Mouse (Mus musculus) c-Kit-positive CD71-positive TER-119-negative erythroid progenitor cells, embryonic 14.5 days (primary cell): ENCODE results near the gene Nap1l5.

Experiments used
- DNase-seq: peaks from one replicate; pipeline ENCODE4 v3.0.0-alpha.2; 2013; ENCODE audit warnings: low read depth

Nap1l5 gene

GRCm38 (mm10) chr6:58906852-58907261 is at the start of gene Nap1l5:
Gene Nap1l5, minus strand, starts transcription at chr6:58907076.
- no peak for DNase-seq

DNA sequence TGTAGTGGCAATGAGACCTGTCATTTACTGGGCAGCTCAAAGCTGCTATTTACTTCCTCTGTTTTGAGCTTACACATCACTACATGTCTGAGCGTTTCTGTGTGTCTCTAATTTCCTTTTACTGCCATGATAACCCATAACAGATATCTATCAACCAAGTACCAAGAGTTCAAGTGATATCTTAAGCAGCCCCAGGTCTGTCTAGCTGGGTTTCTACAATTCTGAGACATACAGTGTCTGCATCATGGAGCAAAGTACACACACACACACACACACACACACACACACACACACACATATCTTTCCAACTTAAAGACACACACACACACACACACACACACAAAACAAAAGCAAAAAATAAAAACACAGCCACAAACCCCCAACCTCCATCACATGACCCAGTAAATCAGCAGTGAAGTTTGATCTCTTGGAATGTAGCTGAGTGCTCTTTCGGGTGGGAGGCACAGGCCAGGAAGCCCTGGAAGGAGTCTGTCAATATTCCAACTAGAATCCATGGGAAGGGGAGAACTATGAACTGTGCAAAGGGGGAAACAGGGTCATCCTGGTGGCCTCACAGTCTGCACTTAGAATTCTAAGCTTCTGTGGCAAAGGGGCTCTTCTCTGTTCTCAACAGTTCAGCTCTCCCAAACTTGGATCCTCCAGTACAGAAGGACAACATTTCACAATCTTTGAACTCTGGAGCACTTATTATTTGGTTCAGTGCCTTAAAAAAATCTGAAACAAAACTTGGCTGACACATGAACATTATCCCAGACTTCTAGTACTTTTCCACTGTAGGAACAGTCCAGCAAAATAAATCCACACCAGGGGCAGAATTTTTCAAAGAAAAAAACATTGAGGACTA is 44.5 kb upstream of the Nap1l5 start:
- DNase-seq: no peak

DNA sequence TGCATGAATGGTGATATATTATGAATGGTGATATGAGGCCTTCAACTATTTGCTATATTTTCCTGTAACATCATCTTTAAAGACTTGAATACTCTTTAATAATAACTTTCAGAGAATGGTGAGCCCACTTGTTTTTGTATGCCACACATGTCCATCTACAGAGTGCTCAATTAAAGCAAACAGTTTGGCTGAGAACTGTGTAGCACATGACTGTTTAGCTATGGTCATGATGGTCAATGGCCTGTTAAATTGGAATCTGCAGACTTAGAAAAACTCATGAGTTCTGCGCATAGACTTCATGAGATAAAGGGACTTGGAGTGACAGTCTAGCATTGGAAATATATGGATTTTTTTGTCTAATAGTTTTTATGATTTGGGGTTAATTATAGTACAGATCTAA is 43.5 kb upstream of the Nap1l5 start:
- no peak for DNase-seq

DNA sequence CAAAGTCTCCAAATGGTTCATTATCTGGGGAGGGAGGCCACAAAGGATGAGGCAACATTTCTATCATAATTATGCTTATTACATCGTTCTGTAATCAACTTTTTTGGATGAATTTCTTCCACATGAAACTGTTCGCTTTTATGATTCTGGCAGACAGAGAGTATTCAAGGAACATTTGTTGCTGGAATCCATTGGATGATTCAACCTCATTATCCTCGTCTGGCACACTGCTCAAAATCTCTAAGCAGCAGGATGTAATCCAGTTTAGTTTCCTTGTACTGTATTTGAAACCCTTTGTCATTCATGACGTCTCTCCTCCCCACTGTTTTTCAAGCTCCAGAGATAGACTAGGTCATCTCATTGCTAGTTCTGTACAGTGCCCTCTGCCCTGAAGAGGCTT is 40.0 kb upstream of the Nap1l5 start:
- DNase-seq: no peak

GRCm38 (mm10) chr6:58946246-58946645 is 39.4 kb upstream of the Nap1l5 start:
- DNase-seq: no peak

DNA sequence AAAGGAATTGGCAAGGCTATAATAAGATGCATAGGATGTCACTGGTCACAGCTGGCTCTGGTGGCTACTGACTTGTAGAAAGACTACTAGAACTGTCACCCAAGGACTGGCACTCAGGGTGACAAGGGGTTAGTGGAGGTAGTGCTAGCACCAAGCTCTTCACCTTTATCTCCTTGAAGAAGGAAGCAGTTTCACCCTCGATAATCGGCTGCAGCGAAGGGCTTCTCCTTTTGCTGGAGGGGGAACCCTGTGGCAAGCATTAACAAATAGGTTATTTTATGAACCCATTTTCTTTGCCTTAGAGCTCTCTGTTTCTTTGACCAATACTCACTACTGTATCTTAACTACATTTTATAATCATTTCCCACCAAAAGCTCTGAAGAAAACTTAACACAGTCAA is 37.1 kb upstream of the Nap1l5 start:
- DNase-seq: no peak

- no peak for DNase-seq
These were observed 35.4 kb upstream of the Nap1l5 start for GRCm38 (mm10) chr6:58942276-58942675.

- DNase-seq: no peak
These were observed 30.9 kb upstream of the Nap1l5 start for GRCm38 (mm10) chr6:58937726-58938125.

DNA sequence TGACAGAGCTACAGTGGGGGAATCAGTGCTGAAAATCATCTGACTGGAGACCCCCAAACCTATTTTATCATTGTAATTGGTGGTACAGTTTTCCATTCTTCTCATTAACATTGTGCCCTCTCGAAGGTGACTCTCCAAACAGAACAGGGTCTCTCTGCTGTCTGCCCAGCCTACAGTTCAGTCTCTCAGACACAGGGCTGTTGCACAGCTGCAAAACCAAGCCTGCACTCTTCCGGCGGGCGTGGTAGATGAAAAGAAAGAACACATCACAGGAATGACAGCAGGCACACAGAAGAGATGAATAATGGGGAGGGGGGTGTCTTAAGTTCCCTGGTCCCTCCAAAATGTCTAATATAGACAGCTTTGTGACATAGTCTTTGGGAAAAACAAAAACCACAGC is 27.3 kb upstream of the Nap1l5 start:
- DNase-seq: no peak

DNA sequence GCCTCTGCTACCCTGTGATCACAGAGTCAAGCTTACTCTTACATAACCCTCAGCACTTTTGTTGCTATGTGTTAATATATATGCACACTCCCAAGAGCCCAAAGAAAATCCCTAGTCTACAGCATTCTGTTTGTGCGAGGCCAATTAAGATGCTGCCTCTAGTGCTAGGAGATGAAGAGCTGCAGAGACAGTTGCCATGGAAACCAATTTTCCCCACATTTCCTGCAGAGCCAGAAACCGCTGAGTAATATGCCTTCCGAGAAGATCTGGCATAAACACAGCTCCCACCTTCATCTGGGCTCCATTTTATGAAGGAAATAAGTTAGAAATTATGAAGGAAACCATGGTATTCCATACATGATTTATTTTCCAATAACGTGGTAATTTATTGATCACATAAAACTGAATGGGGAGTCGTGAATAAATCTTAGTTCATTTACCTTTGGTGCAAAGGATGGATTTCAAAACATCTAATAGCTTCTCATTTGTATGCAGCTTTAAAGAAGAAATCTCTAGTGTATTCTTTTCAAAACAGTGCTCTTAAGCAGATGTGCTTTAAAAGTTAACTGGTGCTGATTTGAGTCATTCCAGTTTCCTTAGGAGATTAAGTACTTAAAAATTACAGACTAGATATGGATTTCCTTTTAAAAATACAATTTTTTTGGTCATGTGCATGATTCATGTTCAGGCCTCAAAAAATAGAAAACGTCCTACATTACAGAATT is 26.5 kb upstream of the Nap1l5 start:
- no peak for DNase-seq

DNA sequence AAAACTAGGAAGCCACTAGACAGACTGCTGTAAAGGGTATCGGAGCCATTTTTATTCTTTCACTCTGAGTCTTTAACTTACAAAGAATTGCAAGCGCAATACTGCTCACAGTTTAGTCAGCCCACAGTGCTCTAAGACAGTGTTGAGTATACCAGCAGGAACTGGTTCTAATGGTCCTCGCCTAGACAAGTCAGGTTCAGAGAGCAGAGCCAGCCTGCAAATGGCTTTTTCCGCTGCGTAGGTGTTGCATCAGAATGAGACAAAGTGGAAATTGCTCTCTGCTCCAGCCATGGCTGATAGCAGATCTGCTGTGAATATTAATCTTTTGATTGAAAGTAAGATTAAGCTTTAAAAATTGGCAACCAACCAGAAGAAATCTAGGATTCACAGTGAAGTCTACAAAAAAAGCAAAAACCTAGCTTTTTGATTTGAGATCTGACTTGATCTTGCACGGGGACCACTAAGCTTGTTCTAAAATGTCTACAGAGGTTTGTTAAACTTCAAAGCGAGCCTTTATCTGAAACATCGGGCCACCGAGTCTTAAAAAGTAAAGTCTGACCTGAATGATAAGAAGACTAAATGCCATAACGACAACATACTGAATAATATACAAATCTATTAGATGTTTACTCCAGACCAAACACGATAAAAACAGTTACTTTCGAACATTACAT is 25.8 kb upstream of the Nap1l5 start:
- DNase-seq: no peak

GRCm38 (mm10) chr6:58931149-58931548 is 24.3 kb upstream of the Nap1l5 start:
- DNase-seq: no peak

- DNase-seq: no peak
These were observed 23.1 kb upstream of the Nap1l5 start for GRCm38 (mm10) chr6:58929911-58930431.

- no peak for DNase-seq
These were observed 21.0 kb upstream of the Nap1l5 start for GRCm38 (mm10) chr6:58927881-58928280.

DNA sequence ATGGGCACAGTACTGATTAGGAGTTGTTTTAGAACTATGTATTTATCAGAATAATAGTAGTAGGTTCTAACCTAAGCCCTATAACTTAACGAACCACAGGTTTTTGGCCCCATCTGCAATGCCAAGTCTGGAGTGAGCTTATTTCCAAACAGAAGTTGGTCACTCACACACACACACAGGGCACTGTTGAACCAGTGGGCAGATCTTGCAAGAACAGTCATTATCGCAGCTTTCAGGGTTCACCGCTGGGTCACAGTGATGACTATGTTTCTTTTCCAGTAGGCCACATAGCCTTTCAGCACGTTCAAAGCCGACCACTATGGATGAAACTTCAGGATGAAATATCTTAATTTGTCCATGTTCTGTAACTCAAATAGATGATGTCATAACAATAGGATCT is 15.6 kb upstream of the Nap1l5 start:
- DNase-seq: no peak

DNA sequence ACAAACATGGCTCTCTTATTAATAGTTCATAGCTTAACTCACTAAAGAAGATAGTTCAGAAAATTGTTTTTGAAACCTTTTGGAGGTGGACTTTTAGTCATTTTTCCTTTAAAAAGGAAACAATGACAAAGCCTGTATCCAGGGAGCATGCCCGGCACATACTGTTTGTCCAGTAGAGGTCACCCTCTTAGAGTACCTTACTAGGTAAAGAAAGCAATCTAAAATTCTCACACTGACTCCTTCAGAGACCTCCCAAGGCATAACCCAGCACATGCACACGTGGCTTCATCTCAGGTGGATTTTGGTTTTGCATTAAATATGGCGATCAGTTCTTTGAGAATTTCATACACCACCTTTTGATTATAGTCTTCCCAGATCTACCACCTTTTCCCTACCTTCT is 14.7 kb upstream of the Nap1l5 start:
- no peak for DNase-seq

DNA sequence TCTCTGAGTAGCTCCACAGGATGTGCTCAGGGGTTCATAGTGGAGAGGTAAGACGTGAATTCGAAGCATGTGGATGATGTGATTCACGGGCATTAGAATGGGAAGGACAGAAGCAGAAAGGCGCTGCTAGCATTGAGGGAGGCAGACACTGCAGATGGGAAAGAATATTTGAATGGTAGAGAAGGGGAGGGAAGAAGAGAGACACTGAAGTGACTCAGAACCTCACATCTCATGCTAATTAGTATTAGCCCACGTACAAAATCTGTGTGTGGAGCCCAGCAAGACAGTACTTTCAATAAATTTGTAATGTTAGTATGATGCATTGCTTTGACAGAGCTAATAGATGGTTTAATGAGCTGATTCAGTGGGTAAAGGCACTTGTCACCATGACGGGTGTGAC is 13.9 kb upstream of the Nap1l5 start:
- no peak for DNase-seq

- no peak for DNase-seq
These were observed 9.6 kb upstream of the Nap1l5 start for GRCm38 (mm10) chr6:58916498-58916897.

- no peak for DNase-seq
These were observed 7.1 kb upstream of the Nap1l5 start for GRCm38 (mm10) chr6:58913971-58914370.

DNA sequence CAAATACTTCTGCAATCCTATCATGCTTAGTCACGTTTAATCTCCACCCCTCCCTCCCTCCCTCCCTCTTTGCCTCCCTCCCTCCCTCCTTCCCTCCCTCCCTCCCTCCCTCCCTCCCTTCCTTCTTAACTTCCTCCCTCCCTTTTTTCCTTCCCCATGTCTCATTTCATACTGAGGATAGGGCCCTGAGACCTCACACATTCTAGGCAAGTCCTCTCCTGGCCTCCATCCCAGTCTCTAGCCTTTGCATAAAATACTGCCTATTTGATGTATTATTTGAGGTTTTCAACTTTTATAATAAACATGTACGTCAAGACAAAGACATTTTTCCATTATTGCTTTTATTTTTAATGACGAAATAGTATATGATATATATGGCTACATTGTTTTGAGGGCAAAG is 6.7 kb upstream of the Nap1l5 start:
- no peak for DNase-seq

GRCm38 (mm10) chr6:58912842-58913241 is 6.0 kb upstream of the Nap1l5 start:
- no peak for DNase-seq

- DNase-seq: no peak
These were observed 915 bp upstream of the Nap1l5 start for GRCm38 (mm10) chr6:58907791-58908190.

DNA sequence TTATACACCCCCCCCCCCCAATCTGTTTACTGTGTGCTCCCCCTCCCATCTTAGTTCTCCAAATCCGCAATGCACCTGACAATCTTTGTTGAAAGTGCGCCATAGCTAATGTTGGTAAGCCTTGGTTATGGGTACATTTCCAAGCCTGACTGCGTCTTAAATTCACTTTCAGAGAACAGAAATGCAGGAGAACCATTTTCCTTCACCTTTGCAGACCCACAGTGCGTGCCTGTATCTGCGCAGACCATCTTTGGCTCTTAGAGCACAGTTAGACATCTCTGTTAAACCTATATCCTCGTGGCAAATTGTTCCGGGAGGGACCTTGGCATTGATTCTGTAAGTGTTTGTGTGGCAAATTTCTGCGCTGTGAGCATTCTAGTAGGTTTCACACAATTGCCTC is 460 bp upstream of the Nap1l5 start:
- no peak for DNase-seq
